Mouse (Mus musculus) MEL (cell line): ENCODE measurements around the gene Gm3250. TPM values are rescaled to one million over a fixed set of nuclear protein-coding genes. Genes with fewer than 3 reads are reported as not detected.
"Not testable (repeated sequence)": the region's sequence is repeated elsewhere in the genome, so short reads cannot be mapped to it uniquely, and the experiment has no call there.

Experiments used
- DNase-seq: peaks from one replicate; pipeline ENCODE4 v3.0.0; 2011; ENCODE audit warnings: low read depth, low spot score
- H3K27ac ChIP-seq: 2 replicates; pipeline ENCODE4 v1.5.1; 2012; ENCODE audit warnings: low read depth, mild to moderate bottlenecking, control low read depth, low read length, moderate library complexity; ENCODE audit not compliant: control insufficient read depth
- H3K27me3 ChIP-seq, 2 experiments: fragments of 150-350 bp in 1 of 2; sonication (generic) in 1 of 2; 2 replicates each; pipeline ENCODE4 v1.6.1; 2012; ENCODE audit warnings: low read length in 2 of 2, mild to moderate bottlenecking in 2 of 2, improper control_type of control experiment in 1 of 2, moderate library complexity in 1 of 2; ENCODE audit not compliant: insufficient read depth in 2 of 2, control insufficient read depth in 1 of 2
- H3K36me3 ChIP-seq, 2 experiments: 2 replicates each; pipeline ENCODE4 v1.6.1; 2012 to 2014; ENCODE audit warnings: low read length in 2 of 2, improper control_type of control experiment in 1 of 2, inconsistent platforms in 1 of 2, mild to moderate bottlenecking in 1 of 2; ENCODE audit not compliant: insufficient read depth in 2 of 2, control insufficient read depth in 1 of 2
- H3K4me1 ChIP-seq, 2 experiments: fragments of 150-350 bp in 1 of 2; sonication (generic) in 1 of 2; 2 replicates each; pipeline ENCODE4 v1.6.1; 2012; ENCODE audit warnings: low read length in 2 of 2, improper control_type of control experiment in 1 of 2, mild to moderate bottlenecking in 1 of 2; ENCODE audit not compliant: insufficient read depth in 2 of 2, control insufficient read depth in 1 of 2
- H3K4me3 ChIP-seq, 2 experiments: fragments of 150-350 bp in 1 of 2; sonication (generic) in 1 of 2; 2 replicates each; pipeline ENCODE4 v1.5.1; 2012; ENCODE audit warnings: low read depth in 2 of 2, low read length in 2 of 2, mild to moderate bottlenecking in 2 of 2, moderate library complexity in 2 of 2, control low read depth in 1 of 2, improper control_type of control experiment in 1 of 2; ENCODE audit not compliant: control insufficient read depth in 1 of 2, insufficient read depth in 1 of 2
- H3K79me2 ChIP-seq: 2 replicates; pipeline ENCODE4 v1.6.1; 2012; ENCODE audit warnings: mild to moderate bottlenecking, low read length, moderate library complexity; ENCODE audit not compliant: control insufficient read depth, poor library complexity, insufficient read depth
- H3K9ac ChIP-seq: 2 replicates; pipeline ENCODE4 v1.6.1; 2012; ENCODE audit warnings: low read depth, mild to moderate bottlenecking, control low read depth, low read length, moderate library complexity; ENCODE audit not compliant: control insufficient read depth, poor library complexity, severe bottlenecking
- H3K9me3 ChIP-seq: fragments of 150-350 bp; sonication (generic); replicated peaks from 2 replicates; pipeline ENCODE4 v1.6.1; 2012; ENCODE audit warnings: mild to moderate bottlenecking, low read length, improper control_type of control experiment, moderate library complexity; ENCODE audit not compliant: insufficient read depth
- BHLHE40 ChIP-seq: IDR thresholded peaks from 2 replicates; pipeline ENCODE4 v1.6.1; 2012; ENCODE audit warnings: low read depth, mild to moderate bottlenecking, inconsistent platforms, low read length, improper control_type of control experiment, borderline replicate concordance
- CHD1 ChIP-seq: IDR thresholded peaks from 2 replicates; pipeline ENCODE4 v1.6.1; 2012; ENCODE audit warnings: low read depth, mild to moderate bottlenecking, inconsistent platforms, low read length, improper control_type of control experiment
- CHD2 ChIP-seq: IDR thresholded peaks from 2 replicates; pipeline ENCODE4 v1.6.1; 2011; ENCODE audit warnings: low read length, improper control_type of control experiment
- CTCF ChIP-seq, 3 experiments: IDR thresholded peaks in 2 of 3; conservative IDR thresholded peaks in 1 of 3; 2 replicates each; pipeline ENCODE4 v1.5.1; 2011 to 2012; ENCODE audit warnings: low read length in 3 of 3, low read depth in 2 of 3, mild to moderate bottlenecking in 2 of 3, improper control_type of control experiment in 1 of 3, inconsistent platforms in 1 of 3, mixed read lengths in 1 of 3, moderate library complexity in 1 of 3; ENCODE audit not compliant: control insufficient read depth in 1 of 3, insufficient read depth in 1 of 3, poor library complexity in 1 of 3, severe bottlenecking in 1 of 3
- E2F4 ChIP-seq: IDR thresholded peaks from 2 replicates; pipeline ENCODE4 v1.6.1; 2011; ENCODE audit warnings: low read depth, low read length, improper control_type of control experiment, borderline replicate concordance
- ETS1 ChIP-seq: IDR thresholded peaks from 2 replicates; pipeline ENCODE4 v1.6.1; 2012; ENCODE audit warnings: low read depth, mild to moderate bottlenecking, inconsistent platforms, low read length, improper control_type of control experiment, moderate library complexity
- GATA1 ChIP-seq: IDR thresholded peaks from 2 replicates; pipeline ENCODE4 v1.6.1; 2011; ENCODE audit warnings: low read depth, low read length, improper control_type of control experiment
- HCFC1 ChIP-seq: IDR thresholded peaks from 2 replicates; pipeline ENCODE4 v1.6.1; 2012; ENCODE audit warnings: low read depth, mild to moderate bottlenecking, inconsistent platforms, low read length, improper control_type of control experiment, moderate library complexity
- JUND ChIP-seq: IDR thresholded peaks from 2 replicates; pipeline ENCODE4 v1.6.1; 2011; ENCODE audit warnings: low read depth, mild to moderate bottlenecking, improper control_type of control experiment, low read length
- KAT2A ChIP-seq: conservative IDR thresholded peaks from 2 replicates; pipeline ENCODE4 v1.6.1; 2012; ENCODE audit warnings: low read depth, low read length, improper control_type of control experiment, inconsistent platforms
- MAFK ChIP-seq: IDR thresholded peaks from 2 replicates; pipeline ENCODE4 v1.6.1; 2011; ENCODE audit warnings: low read depth, mild to moderate bottlenecking, low read length, improper control_type of control experiment, borderline replicate concordance
- MAZ ChIP-seq: IDR thresholded peaks from 2 replicates; pipeline ENCODE4 v1.6.1; 2012; ENCODE audit warnings: low read depth, mild to moderate bottlenecking, inconsistent platforms, low read length, improper control_type of control experiment
- MXI1 ChIP-seq: IDR thresholded peaks from 2 replicates; pipeline ENCODE4 v1.6.1; 2011; ENCODE audit warnings: mild to moderate bottlenecking, low read depth, low read length, improper control_type of control experiment
- MYB ChIP-seq: IDR thresholded peaks from 2 replicates; pipeline ENCODE4 v1.6.1; 2011; ENCODE audit warnings: mild to moderate bottlenecking, low read depth, low read length, improper control_type of control experiment
- MYC ChIP-seq: IDR thresholded peaks from 2 replicates; pipeline ENCODE4 v1.6.1; 2011; ENCODE audit warnings: low read depth, mild to moderate bottlenecking, low read length, improper control_type of control experiment, moderate library complexity
- NELFE ChIP-seq: IDR thresholded peaks from 2 replicates; pipeline ENCODE4 v1.6.1; 2011; ENCODE audit warnings: low read depth, low read length, improper control_type of control experiment
- NRF1 ChIP-seq: IDR thresholded peaks from 2 replicates; pipeline ENCODE4 v1.6.1; 2014; ENCODE audit warnings: low read depth, mild to moderate bottlenecking, inconsistent platforms, low read length, improper control_type of control experiment, moderate library complexity; ENCODE audit not compliant: poor library complexity, insufficient read depth, severe bottlenecking
- POLR2AphosphoS2 ChIP-seq: IDR thresholded peaks from 2 replicates; pipeline ENCODE4 v1.6.1; 2011; ENCODE audit warnings: low read length, improper control_type of control experiment
- POLR2AphosphoS5 ChIP-seq: IDR thresholded peaks from 2 replicates; pipeline ENCODE4 v1.6.1; 2012; ENCODE audit warnings: low read depth, borderline replicate concordance, mild to moderate bottlenecking, inconsistent platforms, low read length, moderate library complexity, mixed read lengths
- TAL1 ChIP-seq: IDR thresholded peaks from 2 replicates; pipeline ENCODE4 v1.6.1; 2012; ENCODE audit warnings: mild to moderate bottlenecking, inconsistent platforms, low read length, moderate library complexity, mixed read lengths
- ZKSCAN1 ChIP-seq: IDR thresholded peaks from 2 replicates; pipeline ENCODE4 v1.6.1; 2012; ENCODE audit warnings: low read depth, mild to moderate bottlenecking, inconsistent platforms, low read length, improper control_type of control experiment, moderate library complexity
- ZMIZ1 ChIP-seq: IDR thresholded peaks from 2 replicates; pipeline ENCODE4 v1.6.1; 2012; ENCODE audit warnings: low read depth, mild to moderate bottlenecking, inconsistent platforms, low read length, improper control_type of control experiment, moderate library complexity
- polyA plus RNA-seq, 2 experiments: library from polyadenylated mRNA; stranded (reverse) in 1 of 2; unstranded in 1 of 2; fragments of >175 nt in 1 of 2; fragments of >200 nt in 1 of 2; gene quantifications; 2 replicates each; pipeline versions ENCODE4 v1.2.1 to v1.2.4; 2012; ENCODE audit warnings: low replicate concordance in 2 of 2, low read depth in 1 of 2; ENCODE audit not compliant: insufficient read length in 2 of 2, insufficient read depth in 1 of 2, missing spikeins in 1 of 2
- total RNA-seq: library from RNA; depleted of rRNA; stranded (reverse); fragments of 300-350 nt; gene quantifications from 2 replicates; pipeline ENCODE4 v1.2.3, GENCODE M21; 2012

Gm3250 gene
- total and polyA plus RNA-seq, 3 experiments: not detected

DNA sequence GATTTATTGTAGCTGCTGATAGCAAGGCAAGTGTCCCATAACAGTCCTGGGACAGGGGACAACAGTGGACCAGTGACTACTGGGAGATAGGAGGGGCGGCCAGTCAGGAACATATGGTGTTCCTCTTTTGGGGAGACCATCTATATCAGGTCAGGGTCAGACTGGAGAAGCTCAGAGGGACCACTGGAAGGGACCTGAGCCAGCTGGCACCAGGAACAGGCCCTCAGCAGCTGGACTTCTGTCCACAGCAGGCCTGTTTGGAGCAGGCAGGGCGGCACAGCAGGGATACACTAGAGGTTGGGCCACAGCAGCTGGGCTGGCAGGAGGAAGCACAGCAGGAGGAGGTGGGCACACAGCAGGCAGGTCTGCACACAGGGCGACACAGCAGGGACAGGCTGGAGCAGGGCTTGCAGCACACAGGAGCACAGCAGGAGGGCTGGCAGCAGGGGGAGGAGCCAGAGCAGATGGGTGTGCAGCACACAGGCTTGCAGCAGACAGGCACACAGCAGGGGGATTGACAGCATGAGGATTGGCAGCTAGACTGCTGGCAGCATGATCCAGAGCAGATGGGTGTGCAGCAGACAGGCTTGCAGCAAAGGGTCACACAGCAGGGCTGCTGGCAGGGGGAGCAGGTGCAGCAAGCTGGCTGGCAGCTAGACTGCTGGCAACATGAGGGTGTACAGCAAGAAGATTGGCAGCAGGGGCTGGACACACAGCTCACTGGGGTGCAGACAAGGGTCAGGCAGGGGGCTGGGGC is 16.0 kb upstream of the Gm3250 start:
- not testable (repeated sequence) for H3K4me1 ChIP-seq, H3K27ac ChIP-seq, H3K9ac ChIP-seq, H3K4me3 ChIP-seq, DNase-seq, H3K9me3 ChIP-seq, H3K36me3 ChIP-seq, H3K27me3 ChIP-seq, H3K79me2 ChIP-seq

DNA sequence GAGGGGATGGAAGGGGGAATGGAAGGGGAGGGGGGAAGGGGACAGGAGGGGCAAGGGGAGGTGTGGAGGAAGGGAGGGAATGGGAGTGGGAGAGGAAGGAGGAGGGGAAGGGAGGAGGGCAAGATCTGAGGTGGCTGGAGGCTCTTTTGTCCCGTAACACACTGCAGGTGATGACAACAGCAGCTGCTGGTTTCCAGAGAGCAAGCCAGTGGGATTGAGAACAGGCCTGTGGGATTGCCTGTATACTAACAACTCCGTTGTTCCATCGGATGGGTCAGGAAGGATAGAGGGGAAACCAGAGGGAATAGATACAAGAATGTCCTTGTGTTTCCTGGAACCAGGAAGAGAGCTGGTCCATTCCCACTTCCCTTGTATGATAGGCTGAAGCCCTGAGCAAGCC is 15.3 kb upstream of the Gm3250 start:
- H3K27me3 ChIP-seq: peaks cover 0 to 6% of the 10 kb centered on the region in 2 experiments
- no peak for TF ChIP-seq MXI1
- TF ChIP-seq MYB: no peak
- no peak for TF ChIP-seq GATA1
- TF ChIP-seq ETS1: no peak
- TF ChIP-seq TAL1: no peak
- no peak for TF ChIP-seq ZMIZ1
- TF ChIP-seq POLR2AphosphoS5: no peak
- TF ChIP-seq CHD1: no peak
- no peak for TF ChIP-seq MAZ
- no peak for TF ChIP-seq MYC
- no peak for TF ChIP-seq NELFE
- no peak for TF ChIP-seq POLR2AphosphoS2
- no peak for TF ChIP-seq CHD2
- TF ChIP-seq, all 39 proteins: peak for 0
- Histone ChIP-seq H3K27ac (no peak overlapping the region), H3K9ac (no peak overlapping the region), H3K4me3 (no peak overlapping the region), H3K36me3 (no peaks in the 10 kb centered on the region), H3K9me3 (no peaks in the 10 kb centered on the region), H3K4me1 (no peaks in the 10 kb centered on the region), H3K79me2 (no peaks in the 10 kb centered on the region)
- DNase-seq: no peak

DNA sequence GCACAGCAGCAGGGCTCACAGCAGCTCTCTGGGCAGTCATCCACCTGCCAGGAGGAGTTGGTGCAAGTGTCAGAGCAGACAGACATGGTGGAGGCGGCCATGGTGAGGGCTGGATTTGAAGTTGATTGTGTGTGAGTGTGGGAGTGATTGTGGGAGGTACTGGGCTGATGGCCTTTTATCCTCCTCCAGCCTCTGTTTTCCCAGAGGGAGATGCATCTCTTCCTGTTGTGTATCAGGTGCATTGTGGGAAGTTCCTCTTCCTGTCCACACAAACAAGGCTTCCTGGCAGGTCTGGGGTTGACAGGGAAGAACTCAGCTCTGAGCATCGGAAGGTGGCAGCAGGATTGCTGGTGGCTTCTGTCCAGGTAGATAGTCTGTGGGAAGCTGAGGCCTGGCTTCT is 12.6 kb upstream of the Gm3250 start, which contains the start of gene Gm9639:
Gene Gm9639, minus strand, starts transcription at position 101 of the 400 bp plus-strand sequence.
- Histone ChIP-seq H3K27me3 (0 out of 4 replicates have a peak, but pooled peaks cover 0 to 1% of the 10 kb centered on the region in 2 experiments), H3K4me3 (no peak within 1 kb of the TSS), H3K9ac (no peak within 1 kb of the TSS), H3K9me3 (no peaks in the 10 kb centered on the region), H3K27ac (no peak within 1 kb of the TSS), H3K79me2 (no peaks in the 10 kb centered on the region), H3K36me3 (no peaks in the 10 kb centered on the region), H3K4me1 (no peaks in the 10 kb centered on the region)
- TF ChIP-seq NRF1 (no peak), CTCF (IDR thresholded peaks at IDR 0.05 in 2 of 3, conservative IDR thresholded peaks at IDR 0.05 in 1 of 3; ENCODE audit: control insufficient read depth in 1 of 3, insufficient read depth in 1 of 3, low read depth in 2 of 3, low read length in 3 of 3, poor library complexity in 1 of 3, severe bottlenecking in 1 of 3) (no peak), E2F4 (no peak), JUND (no peak), MXI1 (no peak), MYB (no peak), BHLHE40 (no peak), KAT2A (no peak), MYC (no peak), ZKSCAN1 (no peak), HCFC1 (no peak), MAFK (no peak)
- no peak for DNase-seq
